Mouse (Mus musculus) C2C12 (cell line): ENCODE measurements around the gene Txnrd1. TPM values are rescaled to one million over a fixed set of nuclear protein-coding genes. Genes with fewer than 3 reads are reported as not detected.

Experiments
- H3K27me3 ChIP-seq: one replicate; pipeline ENCODE4 v1.6.1; 2011; ENCODE audit not compliant: control insufficient read depth, insufficient read depth, insufficient read length
- H3K36me3 ChIP-seq: one replicate; pipeline ENCODE4 v1.6.1; 2011; ENCODE audit not compliant: control insufficient read depth, insufficient read depth
- H3K4me3 ChIP-seq: one replicate; pipeline ENCODE4 v1.5.1; 2011; ENCODE audit warnings: mild to moderate bottlenecking, control low read depth; ENCODE audit not compliant: poor library complexity, insufficient read depth, severe bottlenecking
- H3K79me2 ChIP-seq: one replicate; pipeline ENCODE4 v1.6.1; 2011; ENCODE audit not compliant: control insufficient read depth, insufficient read depth
- H3K79me3 ChIP-seq: one replicate; pipeline ENCODE4 v1.6.1; 2011; ENCODE audit warnings: low read depth, control low read depth
- H3ac ChIP-seq: one replicate; pipeline ENCODE3; 2011; ENCODE audit warnings: low read depth; ENCODE audit not compliant: control insufficient read depth, insufficient read length
- CEBPB ChIP-seq: IDR thresholded peaks from one replicate; pipeline ENCODE4 v1.6.1; 2011; ENCODE audit warnings: low read depth, mild to moderate bottlenecking, control low read depth, moderate library complexity
- CTCF ChIP-seq: IDR thresholded peaks from one replicate; pipeline ENCODE4 v1.5.1; 2011; ENCODE audit not compliant: control insufficient read depth, insufficient read depth, insufficient read length
- FOSL1 ChIP-seq: IDR thresholded peaks from one replicate; pipeline ENCODE4 v1.8.0; 2011; ENCODE audit warnings: mild to moderate bottlenecking, low read length; ENCODE audit not compliant: poor library complexity, insufficient read depth, severe bottlenecking
- MAX ChIP-seq: IDR thresholded peaks from one replicate; pipeline ENCODE4 v1.6.1; 2011; ENCODE audit warnings: mild to moderate bottlenecking, control low read depth
- MYOD1 ChIP-seq: IDR thresholded peaks from one replicate; pipeline ENCODE4 v1.6.1; 2011; ENCODE audit warnings: low read depth; ENCODE audit not compliant: control insufficient read depth, insufficient read length
- MYOG ChIP-seq: IDR thresholded peaks from one replicate; pipeline ENCODE4 v1.6.1; 2011; ENCODE audit not compliant: control insufficient read depth, insufficient read length; ENCODE audit errors: extremely low read depth
- USF1 ChIP-seq: IDR thresholded peaks from one replicate; pipeline ENCODE4 v1.6.1; 2011; ENCODE audit warnings: low read depth, mild to moderate bottlenecking, control low read depth, moderate library complexity
- polyA plus RNA-seq: library from polyadenylated mRNA; unstranded; fragments of >200 nt; fragmentation: generic; extraction: Trizol; gene quantifications from one replicate; pipeline ENCODE4 v1.2.1, GENCODE M21; 2012; ENCODE audit warnings: missing spikeins

Gene Txnrd1
- polyA plus RNA-seq, 1 experiment = 172 TPM

- peaks cover 92% of the 10 kb centered on the region for H3K79me2 ChIP-seq
- no peak overlapping the region for H3ac ChIP-seq
- peaks cover 57% of the 10 kb centered on the region for H3K36me3 ChIP-seq
- no peak overlapping the region for H3K4me3 ChIP-seq
- peaks cover 89% of the 10 kb centered on the region for H3K79me3 ChIP-seq
- no peak for TF ChIP-seq CEBPB
- TF ChIP-seq FOSL1 = no peak
- peak; percentile 11 for TF ChIP-seq MYOD1
- TF ChIP-seq USF1 = no peak
- TF ChIP-seq CTCF = no peak
- no peak for TF ChIP-seq MYOG
- peak; percentile 47 for TF ChIP-seq MAX
- H3K27me3 ChIP-seq = no peaks in the 10 kb centered on the region
Measured at GRCm38 (mm10) chr10:82863106-82863680, 29.4 kb downstream of the Txnrd1 start.

DNA sequence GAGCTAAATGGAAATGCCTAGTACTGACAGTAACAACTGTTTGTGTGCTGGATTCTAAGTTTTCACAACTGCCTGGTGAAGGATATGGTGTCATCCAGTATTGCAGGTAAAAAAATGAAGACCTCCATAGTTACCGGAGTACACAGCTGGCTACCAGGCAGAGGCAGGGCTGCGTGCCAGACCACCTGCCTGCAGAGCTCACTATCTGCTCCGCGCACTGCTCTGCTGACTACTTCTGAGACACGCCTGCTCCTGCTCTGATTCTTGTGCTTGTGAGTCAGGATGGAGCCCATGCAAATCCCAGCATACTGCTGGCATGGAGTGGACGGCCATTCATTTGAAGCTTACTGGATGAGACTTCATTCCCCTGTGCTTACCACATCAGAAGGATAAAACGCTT, 30.1 kb downstream of the Txnrd1 start:
- Histone ChIP-seq H3K4me3 (no peak overlapping the region), H3K27me3 (no peaks in the 10 kb centered on the region), H3K79me3 (peaks cover 95% of the 10 kb centered on the region), H3ac (no peak overlapping the region), H3K36me3 (peaks cover 63% of the 10 kb centered on the region), H3K79me2 (peaks cover 99% of the 10 kb centered on the region)
- TF ChIP-seq MAX = no peak
- no peak for TF ChIP-seq MYOG
- no peak for TF ChIP-seq USF1
- TF ChIP-seq CEBPB = no peak
- TF ChIP-seq MYOD1 = peak; percentile 79
- no peak for TF ChIP-seq FOSL1

- peaks cover 87% of the 10 kb centered on the region for H3K36me3 ChIP-seq
- TF ChIP-seq CTCF = no peak
- TF ChIP-seq MYOD1 = no peak
- no peak for TF ChIP-seq FOSL1
- no peak for TF ChIP-seq CEBPB
- no peak for TF ChIP-seq USF1
- TF ChIP-seq MYOG = no peak
- TF ChIP-seq MAX = no peak
- H3ac ChIP-seq = no peak within 1 kb of the TSS
- H3K4me3 ChIP-seq = no peak within 1 kb of the TSS
- peaks cover 100% of the 10 kb centered on the region for H3K79me2 ChIP-seq
- peaks cover 98% of the 10 kb centered on the region for H3K79me3 ChIP-seq
- no peaks in the 10 kb centered on the region for H3K27me3 ChIP-seq
Measured at GRCm38 (mm10) chr10:82866356-82866755, 32.6 kb downstream of the Txnrd1 start, which contains the start of gene Eid3. TSS of gene Eid3 (plus strand) at chr10:82866626.

- TF ChIP-seq MYOD1 = no peak
- no peak for TF ChIP-seq CTCF
- TF ChIP-seq CEBPB = no peak
- no peak for TF ChIP-seq MAX
- TF ChIP-seq FOSL1 = no peak
- peaks cover 100% of the 10 kb centered on the region for H3K79me2 ChIP-seq
- no peaks in the 10 kb centered on the region for H3K27me3 ChIP-seq
- no peak overlapping the region for H3ac ChIP-seq
- peaks cover 98% of the 10 kb centered on the region for H3K79me3 ChIP-seq
- no peak overlapping the region for H3K4me3 ChIP-seq
- peaks cover 92% of the 10 kb centered on the region for H3K36me3 ChIP-seq
Measured at GRCm38 (mm10) chr10:82866832-82867231, 33.1 kb downstream of the Txnrd1 start.

DNA sequence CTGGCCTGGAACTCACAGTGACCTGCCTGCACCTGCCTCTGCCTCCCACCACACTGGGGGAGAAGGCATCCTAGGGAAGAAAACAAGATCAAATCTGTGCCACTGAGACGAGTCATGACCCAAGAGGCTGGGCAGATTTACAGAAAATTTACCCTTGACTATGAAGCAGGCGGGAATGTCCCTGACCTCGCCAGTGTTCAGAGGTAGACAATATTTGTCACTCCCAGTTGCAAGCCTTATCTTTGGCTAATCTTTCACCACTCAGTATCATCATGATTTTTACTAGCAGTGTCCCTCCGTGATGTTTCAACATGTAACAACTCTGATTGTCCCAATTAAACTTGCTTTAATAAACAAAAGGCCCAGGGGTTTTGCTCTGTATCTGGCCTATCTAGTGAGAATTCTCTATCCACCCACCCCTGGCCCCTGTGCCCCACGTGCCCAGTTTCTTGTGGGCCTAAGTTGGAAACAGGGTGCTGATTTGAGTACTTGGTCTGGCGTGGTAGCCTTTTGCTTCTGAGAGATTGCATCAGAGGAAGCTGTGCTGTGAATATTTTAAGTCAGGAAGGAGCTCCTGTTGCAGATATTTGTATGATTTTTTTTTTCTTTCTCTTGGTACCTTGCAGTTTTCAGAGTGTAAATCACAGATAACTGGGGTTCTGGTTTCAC, 34.8 kb downstream of the Txnrd1 start:
- TF ChIP-seq USF1 = no peak
- TF ChIP-seq FOSL1 = no peak
- TF ChIP-seq MYOD1 = no peak
- TF ChIP-seq CEBPB = no peak
- no peak for TF ChIP-seq MAX
- no peak for TF ChIP-seq MYOG
- no peak for TF ChIP-seq CTCF
- H3K79me2 ChIP-seq = peaks cover 100% of the 10 kb centered on the region
- H3K27me3 ChIP-seq = no peaks in the 10 kb centered on the region
- no peak overlapping the region for H3ac ChIP-seq
- H3K36me3 ChIP-seq = peaks cover 97% of the 10 kb centered on the region
- no peak overlapping the region for H3K4me3 ChIP-seq
- peaks cover 99% of the 10 kb centered on the region for H3K79me3 ChIP-seq
